Mouse (Mus musculus): ENCODE data around the gene Dnase1l1.

The Dnase1l1 gene

GRCm38 (mm10) chrX:74281732-74282394 is at the start of gene Dnase1l1, which contains the start of gene Taz:
Gene Dnase1l1, minus strand, starts transcription at chrX:74282337.
Gene Taz, plus strand, starts transcription at chrX:74281912.
- peak; percentile 87 for DNase-seq (ENCODE audit: extremely low read depth, insufficient read length, low spot score)

GRCm38 (mm10) chrX:74330166-74330930 is 48.2 kb upstream of the Dnase1l1 start:
- no peak for DNase-seq (ENCODE audit: extremely low read depth, insufficient read length, low spot score)

- no peak for DNase-seq (ENCODE audit: extremely low read depth, insufficient read length, low spot score)
Observed at GRCm38 (mm10) chrX:74329215-74329671, 47.1 kb upstream of the Dnase1l1 start.

- DNase-seq (ENCODE audit: extremely low read depth, insufficient read length, low spot score) = peak; percentile 85
Observed at GRCm38 (mm10) chrX:74328725-74329161, 46.6 kb upstream of the Dnase1l1 start, which contains the start of gene Plxna3. Gene Plxna3, plus strand, starts transcription at chrX:74329066.

- peak; percentile 90 for DNase-seq (ENCODE audit: extremely low read depth, insufficient read length, low spot score)
Observed at GRCm38 (mm10) chrX:74312540-74313464, 30.7 kb upstream of the Dnase1l1 start, which contains the start of gene Fam50a. Gene Fam50a, plus strand, starts transcription at chrX:74313033.

GRCm38 (mm10) chrX:74304867-74305700 is 22.9 kb upstream of the Dnase1l1 start, which contains the start of gene Gdi1:
Gene Gdi1, plus strand, starts transcription at chrX:74304998.
- DNase-seq (ENCODE audit: extremely low read depth, insufficient read length, low spot score) = peak; percentile 88

GRCm38 (mm10) chrX:74299721-74300120 is 17.6 kb upstream of the Dnase1l1 start:
- no peak for DNase-seq (ENCODE audit: extremely low read depth, insufficient read length, low spot score)

- no peak for DNase-seq (ENCODE audit: extremely low read depth, insufficient read length, low spot score)
Observed at GRCm38 (mm10) chrX:74298348-74298747, 16.2 kb upstream of the Dnase1l1 start.

- peak; percentile 94 for DNase-seq (ENCODE audit: extremely low read depth, insufficient read length, low spot score)
Observed at GRCm38 (mm10) chrX:74296538-74297448, 14.7 kb upstream of the Dnase1l1 start, which contains the start of gene Atp6ap1. Gene Atp6ap1, plus strand, starts transcription at chrX:74297097.

GRCm38 (mm10) chrX:74293431-74293830 is 11.3 kb upstream of the Dnase1l1 start:
- no peak for DNase-seq (ENCODE audit: extremely low read depth, insufficient read length, low spot score)

- DNase-seq (ENCODE audit: extremely low read depth, insufficient read length, low spot score) = no peak
Observed at GRCm38 (mm10) chrX:74283092-74283437, 928 bp upstream of the Dnase1l1 start.

- DNase-seq (ENCODE audit: extremely low read depth, insufficient read length, low spot score) = peak; percentile 89
Observed at GRCm38 (mm10) chrX:74282395-74283091, 406 bp upstream of the Dnase1l1 start.

- no peak for DNase-seq (ENCODE audit: extremely low read depth, insufficient read length, low spot score)
Observed at GRCm38 (mm10) chrX:74281041-74281731, 951 bp downstream of the Dnase1l1 start.

GRCm38 (mm10) chrX:74277916-74278315 is 4.2 kb downstream of the Dnase1l1 start:
- no peak for DNase-seq (ENCODE audit: extremely low read depth, insufficient read length, low spot score)

GRCm38 (mm10) chrX:74273422-74274322 is 8.5 kb downstream of the Dnase1l1 start:
- DNase-seq (ENCODE audit: extremely low read depth, insufficient read length, low spot score) = peak; percentile 38

GRCm38 (mm10) chrX:74270902-74271551 is 11.1 kb downstream of the Dnase1l1 start:
- peak; percentile 50 for DNase-seq (ENCODE audit: extremely low read depth, insufficient read length, low spot score)
